Mouse (Mus musculus) G1E (cell line): ENCODE data around the gene Slc5a1. TPM values are rescaled to one million over a fixed set of nuclear protein-coding genes. Genes with fewer than 3 reads are reported as not detected.

Experiments used
- ATAC-seq: 2 replicates; pipeline ENCODE4 v1.8.0; 2016; ENCODE audit warnings: mild to moderate bottlenecking; ENCODE audit not compliant: insufficient number of reproducible peaks, poor library complexity, low FRiP score, severe bottlenecking; ENCODE audit errors: extremely low read depth
- DNase-seq: peaks from one replicate; pipeline ENCODE4 v3.0.0; 2012; ENCODE audit warnings: low spot score
- H3K27me3 ChIP-seq: 2 replicates; pipeline ENCODE4 v1.6.1; 2012; ENCODE audit warnings: mild to moderate bottlenecking, low read length, inconsistent platforms; ENCODE audit not compliant: insufficient read depth
- H3K36me3 ChIP-seq: replicated peaks from 2 replicates; pipeline ENCODE3; 2012; ENCODE audit warnings: mild to moderate bottlenecking, inconsistent platforms
- H3K4me1 ChIP-seq: 2 replicates; pipeline ENCODE4 v1.6.1; 2012; ENCODE audit warnings: low read depth, low read length, inconsistent platforms, mixed read lengths; ENCODE audit not compliant: insufficient read depth
- H3K4me3 ChIP-seq: 2 replicates; pipeline ENCODE4 v1.5.1; 2012; ENCODE audit warnings: low read depth, mild to moderate bottlenecking, inconsistent platforms, low read length, moderate library complexity, mixed read lengths
- H3K9me3 ChIP-seq: replicated peaks from 2 replicates; pipeline ENCODE4 v1.6.1; 2012; ENCODE audit warnings: inconsistent platforms
- CTCF ChIP-seq: IDR thresholded peaks from 2 replicates; pipeline ENCODE4 v1.5.1; 2012; ENCODE audit warnings: low read depth, low read length, inconsistent platforms, mixed read lengths
- GATA1 ChIP-seq: IDR thresholded peaks from 2 replicates; pipeline ENCODE4 v1.6.1; 2012; ENCODE audit warnings: borderline replicate concordance, low read length, inconsistent platforms, mixed read lengths
- GATA2 ChIP-seq: IDR thresholded peaks from 2 replicates; pipeline ENCODE4 v1.6.1; 2012; ENCODE audit warnings: low read depth, low read length, inconsistent platforms, borderline replicate concordance
- POLR2AphosphoS5 ChIP-seq: IDR thresholded peaks from 2 replicates; pipeline ENCODE4 v1.6.1; 2012; ENCODE audit warnings: low read depth, low read length, inconsistent platforms; ENCODE audit not compliant: insufficient replicate concordance
- TAL1 ChIP-seq: conservative IDR thresholded peaks from 2 replicates; pipeline ENCODE4 v1.6.1; 2012; ENCODE audit warnings: low read depth, low read length, inconsistent platforms, mixed read lengths
- polyA plus RNA-seq: library from polyadenylated mRNA; stranded (reverse); fragments of >175 nt; gene quantifications from 2 replicates; pipeline ENCODE4 v1.2.3, GENCODE M21; 2012
- total RNA-seq, 2 experiments: library from RNA; stranded (forward) in 1 of 2; stranded (reverse) in 1 of 2; fragments of 200-1000 nt in 1 of 2; fragments of >200 nt in 1 of 2; fragmentation: Nextera tagmentation in 1 of 2; gene quantifications; 2 replicates each; pipeline ENCODE4 v1.2.3; 2014 to 2017

Slc5a1 gene
- total and polyA plus RNA-seq, 3 experiments = 0.05 TPM; not detected in 2

- no peaks in the 10 kb centered on the region for H3K9me3 ChIP-seq
- peaks cover 43% of the 10 kb centered on the region for H3K4me1 ChIP-seq
- peaks cover 10% of the 10 kb centered on the region for H3K36me3 ChIP-seq
- ATAC-seq (no peak), DNase-seq (no peak)
- no peak overlapping the region for H3K4me3 ChIP-seq
- peaks cover 20% of the 10 kb centered on the region for H3K27me3 ChIP-seq
- no peak for TF ChIP-seq POLR2AphosphoS5
- TF ChIP-seq CTCF = no peak
- TF ChIP-seq TAL1 = no peak
- TF ChIP-seq GATA1 = no peak
- TF ChIP-seq GATA2 = no peak
Measured at GRCm38 (mm10) chr5:33210515-33210914, 106.5 kb downstream of the Slc5a1 start.

DNA sequence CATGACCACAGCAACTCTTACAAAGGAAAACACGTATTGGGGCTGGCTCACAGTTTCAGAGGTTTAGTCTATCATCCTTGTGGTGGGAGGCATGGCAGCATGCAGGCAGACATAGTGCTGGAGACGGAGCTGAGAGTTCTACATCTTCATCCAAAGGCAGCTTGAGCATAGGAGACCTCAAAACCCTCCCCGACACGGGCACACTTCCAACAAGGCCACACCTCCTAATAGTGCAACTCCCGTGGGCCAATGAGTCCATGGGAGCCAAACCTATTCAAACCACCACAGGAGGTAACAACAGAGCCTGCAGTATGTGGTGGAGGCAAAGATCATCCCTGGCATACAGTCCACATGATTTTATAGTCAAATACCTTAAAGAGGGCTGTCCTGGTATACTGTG lies 107.2 kb downstream of the Slc5a1 start:
- Histone ChIP-seq H3K27me3 (peaks cover 25% of the 10 kb centered on the region), H3K4me3 (no peak overlapping the region), H3K9me3 (no peaks in the 10 kb centered on the region), H3K36me3 (peaks cover 12% of the 10 kb centered on the region), H3K4me1 (peaks cover 46% of the 10 kb centered on the region)
- no peak for DNase-seq
- TF ChIP-seq GATA2 (no peak), CTCF (no peak), POLR2AphosphoS5 (no peak), GATA1 (no peak), TAL1 (no peak)
- ATAC-seq = no peak

Other genes starting within 250 kb of the Slc5a1 start
- gene Prr14l, start 250.0 kb upstream of the Slc5a1 start, total RNA-seq (2014; fragmentation: Nextera tagmentation) = 64.2 and 68.9 TPM in 2 replicates
- 35.8 and 40.3 TPM in 2 replicates for gene Prr14l, start 250.0 kb upstream of the Slc5a1 start, total RNA-seq (2017)
- gene Prr14l, start 250.0 kb upstream of the Slc5a1 start, polyA plus RNA-seq = 30.7 and 33.0 TPM in 2 replicates
- gene Depdc5, start 240.5 kb upstream of the Slc5a1 start, total RNA-seq (2014; fragmentation: Nextera tagmentation) = 46.1 and 52.4 TPM in 2 replicates
- gene Depdc5, start 240.5 kb upstream of the Slc5a1 start, total RNA-seq (2017) = 24.6 and 27.2 TPM in 2 replicates
- gene Depdc5, start 240.5 kb upstream of the Slc5a1 start, polyA plus RNA-seq = 2.5 and 5.4 TPM in 2 replicates
- 363 and 413 TPM in 2 replicates for gene Ywhah, start 85.4 kb upstream of the Slc5a1 start, total RNA-seq (2014; fragmentation: Nextera tagmentation)
- gene Ywhah, start 85.4 kb upstream of the Slc5a1 start, total RNA-seq (2017) = 119 and 129 TPM in 2 replicates
- gene Ywhah, start 85.4 kb upstream of the Slc5a1 start, polyA plus RNA-seq = 86.4 and 95.6 TPM in 2 replicates
- not detected in 2 replicates for gene Spon2, start 114.2 kb downstream of the Slc5a1 start, total RNA-seq (2014; fragmentation: Nextera tagmentation)
- 0.17 and 0.22 TPM in 2 replicates for gene Spon2, start 114.2 kb downstream of the Slc5a1 start, total RNA-seq (2017)
- gene Spon2, start 114.2 kb downstream of the Slc5a1 start, polyA plus RNA-seq = 0.03 and 0.04 TPM in 2 replicates
- gene Ctbp1, start 170.8 kb downstream of the Slc5a1 start, total RNA-seq (2014; fragmentation: Nextera tagmentation) = 126 and 164 TPM in 2 replicates
- 144 and 146 TPM in 2 replicates for gene Ctbp1, start 170.8 kb downstream of the Slc5a1 start, total RNA-seq (2017)
- 256 and 297 TPM in 2 replicates for gene Ctbp1, start 170.8 kb downstream of the Slc5a1 start, polyA plus RNA-seq
- 41.7 and 42.7 TPM in 2 replicates for gene Maea, start 231.3 kb downstream of the Slc5a1 start, total RNA-seq (2014; fragmentation: Nextera tagmentation)
- gene Maea, start 231.3 kb downstream of the Slc5a1 start, total RNA-seq (2017) = 264 and 288 TPM in 2 replicates
- gene Maea, start 231.3 kb downstream of the Slc5a1 start, polyA plus RNA-seq = 73.0 and 106 TPM in 2 replicates